Mouse (Mus musculus) stomach, adult 2 months (tissue): ENCODE data around the gene Hist1h2br. TPM values are rescaled to one million over a fixed set of nuclear protein-coding genes. Genes with fewer than 3 reads are reported as not detected.

Source experiments
- polyA plus RNA-seq: library from polyadenylated mRNA; depleted of rRNA; stranded (reverse); fragments of >200 nt; gene quantifications from 2 replicates; pipeline ENCODE4 v1.2.3, GENCODE M21; 2012; rRNA removed

Hist1h2br gene
- polyA plus RNA-seq, result 6.9 and 8.0 TPM in 2 replicates

DNA sequence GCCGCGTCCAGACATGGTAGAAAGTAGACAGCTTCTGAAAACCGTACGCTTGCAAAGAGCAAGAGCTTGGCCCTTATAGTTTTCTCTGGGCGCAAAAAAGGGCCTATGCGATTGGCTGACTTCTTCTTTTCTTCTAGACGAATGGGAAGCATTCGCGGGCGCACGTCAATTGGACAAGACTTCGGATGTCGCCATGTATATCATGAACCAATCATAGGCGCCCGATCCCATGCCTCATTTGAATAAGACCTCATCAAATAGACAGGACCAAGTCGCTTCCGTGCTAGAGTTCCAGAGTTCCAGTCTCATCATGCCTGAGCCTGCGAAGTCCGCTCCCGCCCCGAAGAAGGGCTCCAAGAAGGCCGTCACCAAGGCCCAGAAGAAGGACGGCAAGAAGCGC lies at the start of gene Hist1h2br, which contains the start of gene Hist1h2ap:
Gene Hist1h2br (plus strand): TSS at position 283 of the 400 bp plus-strand sequence.
Gene Hist1h2ap (minus strand): TSS at position 47 of the 400 bp plus-strand sequence.

DNA sequence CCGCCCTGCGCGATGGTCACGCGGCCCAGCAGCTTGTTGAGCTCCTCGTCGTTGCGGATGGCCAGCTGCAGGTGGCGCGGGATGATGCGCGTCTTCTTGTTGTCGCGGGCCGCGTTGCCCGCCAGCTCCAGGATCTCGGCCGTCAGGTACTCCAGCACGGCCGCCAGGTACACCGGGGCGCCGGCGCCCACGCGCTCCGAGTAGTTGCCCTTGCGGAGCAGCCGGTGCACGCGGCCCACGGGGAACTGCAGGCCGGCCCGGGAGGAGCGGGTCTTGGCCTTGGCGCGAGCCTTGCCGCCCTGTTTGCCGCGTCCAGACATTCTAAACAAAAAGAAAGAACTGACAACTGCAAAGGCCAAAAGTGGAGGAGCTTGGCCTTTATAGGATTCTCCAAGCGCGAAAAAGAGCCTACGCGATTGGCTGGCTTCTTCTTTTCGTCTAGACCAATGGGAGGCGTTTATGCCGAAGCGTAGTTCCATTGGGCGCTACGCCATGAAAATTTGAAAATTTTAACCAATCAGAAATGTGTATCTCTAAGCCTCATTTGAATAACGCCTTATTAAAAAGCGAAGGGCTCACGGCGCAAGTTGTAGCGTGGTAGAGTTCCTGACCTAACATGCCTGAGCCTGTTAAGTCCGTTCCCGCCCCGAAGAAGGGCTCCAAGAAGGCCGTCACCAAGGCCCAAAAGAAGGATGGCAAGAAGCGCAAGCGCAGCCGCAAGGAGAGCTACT lies 46.5 kb upstream of the Hist1h2br start, which contains the start of the genes Hist1h2an and Hist1h2bp:
Gene Hist1h2an (minus strand): TSS at position 320 of the 731 bp plus-strand sequence.
Gene Hist1h2bp (plus strand): TSS at position 563 of the 731 bp plus-strand sequence.

DNA sequence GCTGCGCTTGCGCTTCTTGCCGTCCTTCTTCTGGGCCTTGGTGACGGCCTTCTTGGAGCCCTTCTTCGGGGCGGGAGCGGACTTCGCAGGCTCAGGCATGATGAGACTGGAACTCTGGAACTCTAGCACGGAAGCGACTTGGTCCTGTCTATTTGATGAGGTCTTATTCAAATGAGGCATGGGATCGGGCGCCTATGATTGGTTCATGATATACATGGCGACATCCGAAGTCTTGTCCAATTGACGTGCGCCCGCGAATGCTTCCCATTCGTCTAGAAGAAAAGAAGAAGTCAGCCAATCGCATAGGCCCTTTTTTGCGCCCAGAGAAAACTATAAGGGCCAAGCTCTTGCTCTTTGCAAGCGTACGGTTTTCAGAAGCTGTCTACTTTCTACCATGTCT lies 23.5 kb upstream of the Hist1h2br start, which contains the start of the genes Hist1h2bq and Hist1h2ao:
Gene Hist1h2bq (minus strand): TSS at position 125 of the 400 bp plus-strand sequence.
Gene Hist1h2ao (plus strand): TSS at position 393 of the 400 bp plus-strand sequence.

DNA sequence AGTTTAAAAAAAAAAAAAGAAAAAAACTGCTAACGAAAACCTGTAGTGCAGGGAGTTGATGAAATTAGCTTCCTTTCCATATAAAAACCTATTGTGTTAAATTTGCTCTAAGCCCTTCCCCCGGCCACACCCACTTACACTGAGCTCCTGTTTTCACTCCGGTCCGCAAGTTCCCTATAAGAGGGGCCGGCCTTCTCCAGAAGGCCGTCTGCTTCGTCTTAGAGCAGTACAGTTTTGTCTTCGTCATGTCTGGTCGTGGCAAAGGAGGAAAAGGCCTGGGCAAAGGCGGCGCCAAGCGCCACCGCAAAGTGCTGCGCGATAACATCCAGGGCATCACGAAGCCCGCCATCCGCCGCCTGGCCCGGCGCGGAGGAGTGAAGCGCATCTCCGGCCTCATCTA lies 22.0 kb upstream of the Hist1h2br start, which contains the start of gene Hist1h4m:
Gene Hist1h4m (plus strand): TSS at position 208 of the 400 bp plus-strand sequence.

DNA sequence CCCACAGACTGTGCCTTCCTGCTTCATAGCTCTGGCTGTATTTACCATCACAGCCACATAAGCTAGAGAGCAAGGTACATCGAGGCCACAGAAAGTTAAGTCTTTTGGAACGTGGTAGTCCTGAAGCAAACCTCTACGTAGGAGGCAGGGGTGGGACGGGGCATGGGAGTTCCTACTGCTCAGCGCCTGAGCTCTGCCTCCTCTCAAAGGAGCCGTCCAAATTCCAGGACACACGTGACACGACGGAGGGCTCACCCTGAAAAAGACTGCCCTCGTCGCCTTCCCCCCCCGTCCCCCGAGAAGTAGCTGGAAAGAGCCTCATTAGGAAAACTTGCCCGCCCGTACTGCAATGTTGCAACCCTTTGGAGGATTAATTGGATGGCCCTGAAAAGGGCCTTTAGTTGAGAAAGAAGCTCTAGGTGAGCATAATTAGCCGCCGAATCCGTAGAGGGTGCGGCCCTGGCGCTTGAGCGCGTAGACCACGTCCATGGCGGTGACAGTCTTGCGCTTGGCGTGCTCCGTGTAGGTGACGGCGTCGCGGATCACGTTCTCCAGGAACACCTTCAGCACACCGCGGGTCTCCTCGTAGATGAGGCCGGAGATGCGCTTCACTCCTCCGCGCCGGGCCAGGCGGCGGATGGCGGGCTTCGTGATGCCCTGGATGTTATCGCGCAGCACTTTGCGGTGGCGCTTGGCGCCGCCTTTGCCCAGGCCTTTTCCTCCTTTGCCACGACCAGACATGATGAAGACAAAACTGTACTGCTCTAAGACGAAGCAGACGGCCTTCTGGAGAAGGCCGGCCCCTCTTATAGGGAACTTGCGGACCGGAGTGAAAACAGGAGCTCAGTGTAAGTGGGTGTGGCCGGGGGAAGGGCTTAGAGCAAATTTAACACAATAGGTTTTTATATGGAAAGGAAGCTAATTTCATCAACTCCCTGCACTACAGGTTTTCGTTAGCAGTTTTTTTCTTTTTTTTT lies 1.8 kb upstream of the Hist1h2br start, which contains the start of gene Hist1h4n:
Gene Hist1h4n (minus strand): TSS at position 779 of the 977 bp plus-strand sequence.

Other genes starting within 250 kb of the Hist1h2br start
- not detected in 2 replicates for gene Olfr1362, start 219.7 kb upstream of the Hist1h2br start, polyA plus RNA-seq
- not detected in 2 replicates for gene Olfr11, start 191.2 kb upstream of the Hist1h2br start, polyA plus RNA-seq
- gene Olfr1361, start 170.4 kb upstream of the Hist1h2br start, polyA plus RNA-seq, result not detected in 2 replicates
- gene Olfr1360, start 156.3 kb upstream of the Hist1h2br start, polyA plus RNA-seq, result not detected in 2 replicates
- gene Olfr1359, start 135.6 kb upstream of the Hist1h2br start, polyA plus RNA-seq, result not detected in 2 replicates
- 2.0 and 2.3 TPM in 2 replicates for gene Hist1h2bl, start 117.6 kb upstream of the Hist1h2br start, polyA plus RNA-seq
- gene Hist1h2ai, start 117.3 kb upstream of the Hist1h2br start, polyA plus RNA-seq, result 10.0 and 28.4 TPM in 2 replicates
- gene Hist1h3h, start 116.1 kb upstream of the Hist1h2br start, polyA plus RNA-seq, result 30.9 and 34.4 TPM in 2 replicates
- gene Hist1h2bm, start 111.7 kb upstream of the Hist1h2br start, polyA plus RNA-seq, result 0.27 and 2.2 TPM in 2 replicates
- gene Hist1h4j, start 98.7 kb upstream of the Hist1h2br start, polyA plus RNA-seq, result 1.6 and 2.1 TPM in 2 replicates
- 4.7 and 8.7 TPM in 2 replicates for gene Hist1h4k, start 83.2 kb upstream of the Hist1h2br start, polyA plus RNA-seq
- 8.2 and 14.0 TPM in 2 replicates for gene Hist1h2ak, start 79.9 kb upstream of the Hist1h2br start, polyA plus RNA-seq
- gene Hist1h2bn, start 79.6 kb upstream of the Hist1h2br start, polyA plus RNA-seq, result 1.2 and 4.2 TPM in 2 replicates
- 0.24 TPM in 1 of 2 replicates, not detected in the other for gene Hist1h1b, start 53.1 kb upstream of the Hist1h2br start, polyA plus RNA-seq
- gene Hist1h3i, start 50.4 kb upstream of the Hist1h2br start, polyA plus RNA-seq, result 19.2 and 38.0 TPM in 2 replicates
- gene Hist1h2an, start 46.5 kb upstream of the Hist1h2br start, polyA plus RNA-seq, result 1.5 and 14.1 TPM in 2 replicates
- 0.90 TPM in 1 of 2 replicates, not detected in the other for gene Hist1h2bp, start 46.3 kb upstream of the Hist1h2br start, polyA plus RNA-seq
- 6.4 and 9.3 TPM in 2 replicates for gene Hist1h2bq, start 23.5 kb upstream of the Hist1h2br start, polyA plus RNA-seq
- not detected in 2 replicates for gene Hist1h2ao, start 23.3 kb upstream of the Hist1h2br start, polyA plus RNA-seq
- not detected in 2 replicates for gene Hist1h4m, start 22.0 kb upstream of the Hist1h2br start, polyA plus RNA-seq
- gene Hist1h4n, start 1.5 kb upstream of the Hist1h2br start, polyA plus RNA-seq, result 4.8 and 6.7 TPM in 2 replicates
- 121 and 393 TPM in 2 replicates for gene Hist1h2ap, start 236 bp upstream of the Hist1h2br start, polyA plus RNA-seq
- gene Zfp184, start 111.4 kb downstream of the Hist1h2br start, polyA plus RNA-seq, result 0.03 TPM in 1 of 2 replicates, not detected in the other
- gene Pom121l2, start 147.5 kb downstream of the Hist1h2br start, polyA plus RNA-seq, result not detected in 2 replicates
- 0.22 and 0.48 TPM in 2 replicates for gene Prss16, start 176.0 kb downstream of the Hist1h2br start, polyA plus RNA-seq
- gene Hist1h2ah, start 201.8 kb downstream of the Hist1h2br start, polyA plus RNA-seq, result 5.9 and 12.0 TPM in 2 replicates
- gene Hist1h2bk, start 202.1 kb downstream of the Hist1h2br start, polyA plus RNA-seq, result 9.0 and 9.2 TPM in 2 replicates
- gene Hist1h4i, start 207.6 kb downstream of the Hist1h2br start, polyA plus RNA-seq, result 1.7 and 4.4 TPM in 2 replicates
- 1.6 and 2.8 TPM in 2 replicates for gene Hist1h2ag, start 209.2 kb downstream of the Hist1h2br start, polyA plus RNA-seq
- 3.4 and 3.7 TPM in 2 replicates for gene Hist1h2bj, start 209.5 kb downstream of the Hist1h2br start, polyA plus RNA-seq